Mouse (Mus musculus) limb, embryonic 11.5 days (tissue): ENCODE measurements around the gene Zfp467. TPM values are rescaled to one million over a fixed set of nuclear protein-coding genes. Genes with fewer than 3 reads are reported as not detected.

ENCODE experiments used
- ATAC-seq: fragments of 200-750 bp; cut with Nextera tagmentation; 2 replicates; pipeline ENCODE4 v1.8.0; 2017; ENCODE audit warnings: low read depth; ENCODE audit not compliant: insufficient number of reproducible peaks, low FRiP score, low TSS enrichment
- DNase-seq: peaks from one replicate; pipeline ENCODE4 v3.0.0-alpha.2; 2015; ENCODE audit warnings: low spot score
- H3K27ac ChIP-seq: fragments of 300-500 bp; sonication (generic); replicated peaks from 2 replicates; pipeline ENCODE4 v1.5.1; 2014; ENCODE audit warnings: low read depth, mild to moderate bottlenecking, low read length
- H3K27me3 ChIP-seq: fragments of 300-500 bp; sonication (generic); 2 replicates; pipeline ENCODE4 v1.6.1; 2014; ENCODE audit warnings: mild to moderate bottlenecking, low read length, mixed read lengths; ENCODE audit not compliant: control insufficient read depth, insufficient read depth
- H3K36me3 ChIP-seq: fragments of 300-500 bp; sonication (generic); 2 replicates; pipeline ENCODE4 v1.6.1; 2014; ENCODE audit warnings: mild to moderate bottlenecking, low read length, moderate library complexity, mixed read lengths; ENCODE audit not compliant: control insufficient read depth, insufficient read depth
- H3K4me1 ChIP-seq: fragments of 300-500 bp; sonication (generic); 2 replicates; pipeline ENCODE4 v1.6.1; 2014; ENCODE audit warnings: low read length, mixed read lengths; ENCODE audit not compliant: control insufficient read depth, insufficient read depth
- H3K4me2 ChIP-seq: fragments of 300-500 bp; sonication (generic); 2 replicates; pipeline ENCODE4 v1.6.1; 2014; ENCODE audit warnings: low read depth, mild to moderate bottlenecking, moderate library complexity; ENCODE audit not compliant: severe bottlenecking
- H3K4me3 ChIP-seq: fragments of 300-500 bp; sonication (generic); 2 replicates; pipeline ENCODE4 v1.5.1; 2014; ENCODE audit warnings: low read depth, low read length
- H3K9ac ChIP-seq: fragments of 300-500 bp; sonication (generic); 2 replicates; pipeline ENCODE4 v1.6.1; 2014; ENCODE audit warnings: mild to moderate bottlenecking, low read length
- H3K9me3 ChIP-seq: fragments of 300-500 bp; sonication (generic); 2 replicates; pipeline ENCODE4 v1.6.1; 2016; ENCODE audit warnings: low read length; ENCODE audit not compliant: control insufficient read depth
- WGBS: fragments of 180-500 bp; shearing (Covaris S2); extraction: QIAGEN DNeasy Blood & Tissue Kit; methylation state at CpG from one replicate; pipeline ENCODE4 v1.1.7; 2014; 5-methylcytosine and 5-hydroxymethylcytosine counted together
- polyA plus RNA-seq: library from polyadenylated mRNA; unstranded; fragments of >200 nt; fragmentation: Nextera tagmentation; extraction: Ambion mirVana; gene quantifications from 2 replicates; pipeline ENCODE4 v1.2.1, GENCODE M21; 2014

The Zfp467 gene
- polyA plus RNA-seq, 1 experiment from 2014 or later, result 15.6 TPM

GRCm38 (mm10) chr6:48411193-48412092 lies 34.2 kb downstream of the Zfp467 start:
- Histone ChIP-seq H3K4me2 (no peak overlapping the region), H3K4me3 (no peak overlapping the region), H3K9ac (no peak overlapping the region), H3K9me3 (no peaks in the 10 kb centered on the region), H3K4me1 (no peaks in the 10 kb centered on the region), H3K27me3 (no peaks in the 10 kb centered on the region), H3K27ac (no peak overlapping the region), H3K36me3 (peaks cover 36% of the 10 kb centered on the region)
- 91% methylated on average over 6 of the region's 6 CpGs for WGBS
- DNase-seq (no peak), ATAC-seq (no peak)

- WGBS, result 81% methylated on average over 3 of the region's 3 CpGs
Observed at GRCm38 (mm10) chr6:48410551-48410950, 35.1 kb downstream of the Zfp467 start.

GRCm38 (mm10) chr6:48409726-48410343 lies 35.8 kb downstream of the Zfp467 start:
- Histone ChIP-seq H3K4me1 (no peaks in the 10 kb centered on the region), H3K27me3 (no peaks in the 10 kb centered on the region), H3K4me2 (no peak overlapping the region), H3K9me3 (no peaks in the 10 kb centered on the region), H3K9ac (no peak overlapping the region), H3K36me3 (peaks cover 33% of the 10 kb centered on the region; the same call in 1 of the 2 replicates), H3K27ac (no peak overlapping the region), H3K4me3 (no peak overlapping the region)
- ATAC-seq (no peak), DNase-seq (no peak)
- 95% methylated on average over 4 of the region's 4 CpGs for WGBS

More at GRCm38 (mm10) chr6:48410551-48410950, 35.1 kb downstream of the Zfp467 start:
- H3K4me1 ChIP-seq, result no peaks in the 10 kb centered on the region
- no peak overlapping the region for H3K4me2 ChIP-seq
- no peak overlapping the region for H3K4me3 ChIP-seq
- no peaks in the 10 kb centered on the region for H3K9me3 ChIP-seq
- no peak overlapping the region for H3K27ac ChIP-seq
- ATAC-seq (no peak), DNase-seq (no peak)
- peaks cover 33% of the 10 kb centered on the region; the same call in 1 of the 2 replicates for H3K36me3 ChIP-seq
- no peaks in the 10 kb centered on the region for H3K27me3 ChIP-seq
- no peak overlapping the region for H3K9ac ChIP-seq

GRCm38 (mm10) chr6:48404071-48404470 lies 41.6 kb downstream of the Zfp467 start:
- no peak for DNase-seq
- no peak overlapping the region for H3K9ac ChIP-seq
- H3K27me3 ChIP-seq, result no peaks in the 10 kb centered on the region
- WGBS, result 94% methylated on average over 5 of the region's 5 CpGs
- H3K36me3 ChIP-seq, result peaks cover 20% of the 10 kb centered on the region; the same call in 1 of the 2 replicates
- no peak for ATAC-seq
- no peaks in the 10 kb centered on the region for H3K4me1 ChIP-seq
- no peak overlapping the region for H3K4me2 ChIP-seq
- no peaks in the 10 kb centered on the region for H3K9me3 ChIP-seq
- no peak overlapping the region for H3K4me3 ChIP-seq
- H3K27ac ChIP-seq, result no peak overlapping the region

- 94% methylated on average over 5 of the region's 5 CpGs for WGBS
- no peak overlapping the region for H3K9ac ChIP-seq
- H3K4me2 ChIP-seq, result no peak overlapping the region
- no peak for ATAC-seq
- H3K36me3 ChIP-seq, result peaks cover 6% of the 10 kb centered on the region; the same call in 1 of the 2 replicates
- H3K4me3 ChIP-seq, result no peak overlapping the region
- H3K4me1 ChIP-seq, result no peaks in the 10 kb centered on the region
- no peaks in the 10 kb centered on the region for H3K27me3 ChIP-seq
- no peak for DNase-seq
- no peak overlapping the region for H3K27ac ChIP-seq
- H3K9me3 ChIP-seq, result no peaks in the 10 kb centered on the region
Observed at GRCm38 (mm10) chr6:48399906-48400305, 45.7 kb downstream of the Zfp467 start.

- no peak overlapping the region for H3K4me3 ChIP-seq
- WGBS, result 61% methylated on average over 4 of the region's 4 CpGs
- H3K27me3 ChIP-seq, result no peaks in the 10 kb centered on the region
- ATAC-seq (no peak), DNase-seq (no peak)
- no peak overlapping the region for H3K4me2 ChIP-seq
- H3K9me3 ChIP-seq, result no peaks in the 10 kb centered on the region
- no peaks in the 10 kb centered on the region for H3K4me1 ChIP-seq
- no peak overlapping the region for H3K9ac ChIP-seq
- no peaks in the 10 kb centered on the region for H3K36me3 ChIP-seq
- no peak overlapping the region for H3K27ac ChIP-seq
Observed at GRCm38 (mm10) chr6:48397336-48397735, 48.3 kb downstream of the Zfp467 start.

GRCm38 (mm10) chr6:48396686-48397085 lies 48.9 kb downstream of the Zfp467 start:
- Histone ChIP-seq H3K4me3 (no peak overlapping the region), H3K4me1 (no peaks in the 10 kb centered on the region), H3K4me2 (peak overlapping the region; percentile 59; the same call in 1 of the 2 replicates), H3K27ac (no peak overlapping the region), H3K27me3 (no peaks in the 10 kb centered on the region), H3K9ac (no peak overlapping the region), H3K36me3 (no peaks in the 10 kb centered on the region), H3K9me3 (no peaks in the 10 kb centered on the region)
- 95% methylated on average over 1 of the region's 1 CpGs for WGBS
- ATAC-seq (no peak), DNase-seq (no peak)

GRCm38 (mm10) chr6:48396008-48396595 lies 49.5 kb downstream of the Zfp467 start:
- Histone ChIP-seq H3K9me3 (no peaks in the 10 kb centered on the region), H3K27me3 (no peaks in the 10 kb centered on the region), H3K4me3 (peak overlapping the region; percentile 69), H3K36me3 (no peaks in the 10 kb centered on the region), H3K27ac (no peak overlapping the region), H3K4me2 (peak overlapping the region; percentile 59), H3K4me1 (no peaks in the 10 kb centered on the region), H3K9ac (peak overlapping the region; percentile 79)
- peak; percentile 5; the same call in 1 of the 2 replicates for ATAC-seq
- WGBS, result 35% methylated on average over 15 of the region's 15 CpGs
- no peak for DNase-seq
